Mouse (Mus musculus) heart, embryonic 13.5 days (tissue): Measurements from ENCODE around the gene Ccnt1. TPM values are rescaled to one million over a fixed set of nuclear protein-coding genes. Genes with fewer than 3 reads are reported as not detected.

Experiments used
- ATAC-seq: fragments of 200-750 bp; cut with Nextera tagmentation; 2 replicates; pipeline ENCODE4 v1.8.0; 2017; ENCODE audit warnings: moderate TSS enrichment; ENCODE audit not compliant: insufficient number of reproducible peaks, low FRiP score, low TSS enrichment; ENCODE audit errors: extremely low read depth
- H3K27ac ChIP-seq: fragments of 300-500 bp; sonication (generic); replicated peaks from 2 replicates; pipeline ENCODE4 v1.5.1; 2015; ENCODE audit warnings: moderate library complexity, mild to moderate bottlenecking, inconsistent platforms
- H3K27me3 ChIP-seq: fragments of 300-500 bp; sonication (generic); replicated peaks from 2 replicates; pipeline ENCODE4 v1.6.1; 2015; ENCODE audit warnings: mild to moderate bottlenecking, inconsistent platforms
- H3K36me3 ChIP-seq: fragments of 300-500 bp; sonication (generic); 2 replicates; pipeline ENCODE4 v1.6.1; 2015; ENCODE audit warnings: mild to moderate bottlenecking, inconsistent platforms
- H3K4me1 ChIP-seq: fragments of 300-500 bp; sonication (generic); 2 replicates; pipeline ENCODE4 v1.6.1; 2015; ENCODE audit warnings: inconsistent platforms
- H3K4me2 ChIP-seq: fragments of 300-500 bp; sonication (generic); 2 replicates; pipeline ENCODE4 v1.6.1; 2015; ENCODE audit warnings: inconsistent platforms, mild to moderate bottlenecking, moderate library complexity
- H3K4me3 ChIP-seq: fragments of 300-500 bp; sonication (generic); 2 replicates; pipeline ENCODE4 v1.5.1; 2015; ENCODE audit warnings: moderate library complexity, mild to moderate bottlenecking, inconsistent platforms
- H3K9ac ChIP-seq: fragments of 300-500 bp; sonication (generic); 2 replicates; pipeline ENCODE4 v1.6.1; 2015; ENCODE audit warnings: inconsistent platforms, mild to moderate bottlenecking, moderate library complexity
- H3K9me3 ChIP-seq: fragments of 300-500 bp; sonication (generic); 2 replicates; pipeline ENCODE4 v1.6.1; 2016; ENCODE audit warnings: inconsistent platforms
- WGBS: fragments of 180-500 bp; shearing (Covaris S2); methylation state at CpG from one replicate; pipeline ENCODE4 v1.1.7; 2015; ENCODE audit warnings: mixed read lengths; 5-methylcytosine and 5-hydroxymethylcytosine counted together
- polyA plus RNA-seq: library from polyadenylated mRNA; unstranded; fragments of >200 nt; fragmentation: Nextera tagmentation; extraction: Ambion mirVana; gene quantifications from 2 replicates; pipeline ENCODE4 v1.2.1, GENCODE M21; 2015

Gene Ccnt1
- polyA plus RNA-seq, 1 experiment from 2014 or later = 35.8 TPM

DNA sequence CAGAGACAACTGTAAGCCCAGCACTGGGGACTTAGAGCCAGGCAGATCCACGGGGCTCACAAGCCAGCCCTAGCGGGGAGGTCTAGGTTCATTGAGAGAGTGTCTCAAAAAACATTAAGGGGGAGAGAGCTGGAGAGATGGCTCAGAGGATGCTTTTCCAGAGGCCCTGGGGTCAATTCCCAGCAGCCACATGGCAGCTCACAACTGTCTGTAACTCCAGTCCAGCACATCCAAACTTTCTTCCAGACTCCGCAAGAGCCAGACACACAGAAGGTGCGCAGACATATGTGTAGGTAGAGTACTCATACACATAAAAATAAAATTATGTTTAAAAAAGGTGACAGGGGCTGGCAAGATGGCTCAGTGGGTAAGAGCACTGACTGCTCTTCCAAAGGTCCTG lies 2.6 kb upstream of the Ccnt1 start:
- ATAC-seq = no peak
- H3K4me3 ChIP-seq = no peak overlapping the region
- H3K9me3 ChIP-seq = no peaks in the 10 kb centered on the region
- WGBS = 75% methylated on average over 4 of the region's 4 CpGs
- H3K9ac ChIP-seq = no peak overlapping the region
- no peak overlapping the region for H3K27ac ChIP-seq
- no peaks in the 10 kb centered on the region for H3K36me3 ChIP-seq
- H3K4me2 ChIP-seq = no peak overlapping the region
- H3K27me3 ChIP-seq = no peaks in the 10 kb centered on the region; the same call in 1 of the 2 replicates
- peaks cover 11% of the 10 kb centered on the region for H3K4me1 ChIP-seq

DNA sequence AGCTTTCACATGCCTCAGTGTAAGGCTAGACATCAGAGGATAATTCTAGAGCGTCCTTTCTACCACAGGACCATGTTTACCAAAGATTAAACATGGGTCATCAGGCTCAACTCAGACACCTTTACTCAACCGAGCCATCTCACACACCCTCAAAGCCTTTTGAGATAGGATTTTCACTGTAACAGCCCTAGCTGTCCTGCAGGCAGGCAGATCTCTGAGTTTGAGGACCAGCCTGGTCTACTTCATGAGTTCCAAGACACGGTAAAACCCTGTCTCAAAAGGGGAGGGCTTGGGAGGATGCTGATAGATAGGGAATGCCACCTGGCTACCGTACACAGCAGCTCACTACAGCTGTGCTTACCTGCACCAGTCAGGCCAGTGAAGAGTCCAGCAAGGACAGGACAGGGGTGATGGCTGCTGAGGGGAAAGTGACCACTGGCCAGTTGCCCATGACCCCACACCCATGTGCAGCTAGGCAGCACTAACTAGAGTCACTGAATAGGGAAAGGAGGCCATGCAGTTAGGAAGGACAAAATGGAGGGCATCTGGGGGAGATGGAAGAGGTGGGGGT lies 843 bp downstream of the Ccnt1 start:
- Histone ChIP-seq H3K9ac (no peak overlapping the region), H3K4me2 (no peak overlapping the region), H3K9me3 (no peaks in the 10 kb centered on the region), H3K4me3 (no peak overlapping the region), H3K36me3 (peaks cover 10% of the 10 kb centered on the region), H3K4me1 (peaks cover 29% of the 10 kb centered on the region), H3K27ac (no peak overlapping the region), H3K27me3 (no peaks in the 10 kb centered on the region)
- 69% methylated on average over 4 of the region's 4 CpGs for WGBS
- no peak for ATAC-seq

DNA sequence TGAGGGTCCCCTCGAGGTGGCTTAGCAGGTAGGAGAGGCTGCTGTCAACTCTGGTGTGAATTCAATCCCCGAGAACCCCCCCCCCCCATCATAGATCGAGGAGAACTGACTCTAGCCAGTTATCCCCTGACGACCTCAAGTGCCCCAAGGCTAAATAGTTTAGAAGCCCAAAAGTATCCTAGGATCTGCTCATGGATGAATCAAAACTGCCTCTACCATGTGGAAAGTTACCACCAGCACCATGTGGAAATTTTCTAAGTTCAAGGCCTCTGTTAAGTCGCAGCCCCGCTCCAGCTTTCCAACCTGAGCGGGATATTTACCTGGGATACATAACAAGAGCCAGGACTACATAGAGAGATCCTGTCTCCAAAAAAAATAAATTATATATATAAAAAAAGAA lies 1.5 kb downstream of the Ccnt1 start:
- peak overlapping the region; percentile 96; the same call in 1 of the 2 replicates for H3K27ac ChIP-seq
- H3K4me3 ChIP-seq = peak overlapping the region; percentile 99
- H3K9me3 ChIP-seq = no peaks in the 10 kb centered on the region
- H3K27me3 ChIP-seq = no peaks in the 10 kb centered on the region
- WGBS = 62% methylated on average over 7 of the region's 7 CpGs
- peaks cover 33% of the 10 kb centered on the region for H3K4me1 ChIP-seq
- peak overlapping the region; percentile 94 for H3K9ac ChIP-seq
- peak overlapping the region; percentile 90 for H3K4me2 ChIP-seq
- no peak for ATAC-seq
- peaks cover 14% of the 10 kb centered on the region for H3K36me3 ChIP-seq

DNA sequence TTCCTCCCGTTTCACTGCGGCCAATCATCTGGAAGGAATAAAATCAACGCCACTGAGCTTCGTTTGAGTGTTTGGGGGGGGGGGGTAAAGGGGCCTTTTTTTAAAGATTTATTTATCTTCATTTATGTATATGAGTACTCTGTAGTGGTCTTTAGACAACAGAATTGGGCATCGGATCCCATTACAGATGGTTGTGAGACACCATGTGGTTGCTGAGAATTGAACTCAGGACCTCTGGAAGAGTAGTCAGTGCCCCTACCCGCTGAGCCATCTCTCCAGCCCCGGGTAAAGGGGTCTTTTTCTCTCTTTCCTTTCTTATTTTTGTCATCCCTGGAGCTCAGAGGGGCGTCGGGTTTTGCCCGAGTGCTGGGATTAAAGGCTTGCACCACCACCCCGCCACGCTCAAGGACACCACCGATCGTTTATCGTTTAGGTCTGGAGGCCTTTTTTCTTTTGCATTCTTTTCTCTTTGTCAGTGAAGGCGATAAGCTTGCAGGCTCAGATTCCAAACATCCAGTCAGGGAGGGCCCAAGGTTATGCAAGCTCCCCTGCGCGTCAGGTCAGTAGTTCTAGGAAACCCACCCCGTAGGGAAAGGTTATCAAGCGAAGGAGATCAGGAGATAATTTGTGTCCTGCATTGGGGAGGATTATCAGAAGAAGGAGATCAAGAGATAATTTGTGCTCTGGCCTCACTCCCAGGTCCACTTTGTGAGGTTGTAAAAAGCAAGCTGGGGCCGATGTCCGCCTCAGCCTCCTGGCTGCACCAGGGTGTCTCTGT lies 2.3 kb downstream of the Ccnt1 start:
- Histone ChIP-seq H3K4me1 (peaks cover 33% of the 10 kb centered on the region), H3K4me2 (peak overlapping the region; percentile 90), H3K4me3 (peak overlapping the region; percentile 99), H3K9me3 (no peaks in the 10 kb centered on the region), H3K27me3 (no peaks in the 10 kb centered on the region), H3K27ac (peak overlapping the region; percentile 96), H3K9ac (peak overlapping the region; percentile 94), H3K36me3 (peaks cover 21% of the 10 kb centered on the region)
- WGBS = 6% methylated on average over 22 of the region's 22 CpGs
- no peak for ATAC-seq

DNA sequence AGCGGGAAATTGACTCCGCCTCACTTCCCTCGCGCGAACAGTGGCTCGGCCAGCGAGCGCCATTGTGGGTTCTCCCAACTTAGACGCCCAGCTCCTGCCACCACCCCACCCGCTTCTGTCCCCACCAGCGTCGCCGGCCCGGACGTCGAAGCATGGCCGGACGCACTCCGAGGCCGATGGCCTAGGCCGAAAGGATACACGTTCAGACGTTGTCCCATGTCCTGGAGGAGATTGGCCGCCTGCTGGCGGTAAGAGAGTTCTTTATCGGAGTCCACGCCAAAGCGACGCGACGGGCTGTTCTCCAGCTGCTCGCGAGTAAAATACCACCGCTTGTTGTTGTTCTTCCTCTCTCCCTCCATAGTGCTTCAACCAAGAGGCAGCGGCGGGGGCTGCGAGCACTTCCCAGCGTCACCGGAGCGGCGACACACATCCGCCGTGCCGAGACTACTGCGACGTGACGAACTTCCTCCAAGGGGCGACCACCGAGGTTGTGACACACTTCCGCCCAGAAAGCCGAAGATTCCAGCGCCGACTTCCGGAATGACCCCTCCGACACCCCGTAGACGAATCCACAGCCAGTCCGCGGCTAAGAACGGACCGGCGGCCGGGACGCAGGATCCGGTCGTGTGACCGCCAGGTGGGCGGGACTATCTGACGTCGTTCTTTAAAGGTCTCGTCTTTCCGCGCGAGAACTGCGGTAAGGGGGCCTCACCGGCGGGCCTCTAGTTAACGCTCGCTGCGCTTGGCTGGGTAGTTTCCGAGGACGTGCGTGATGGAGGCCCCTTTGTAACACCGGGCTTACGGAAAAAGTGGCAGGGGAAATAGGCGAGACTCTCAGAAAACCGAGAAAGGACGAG lies 3.2 kb downstream of the Ccnt1 start:
- Histone ChIP-seq H3K9ac (peak overlapping the region; percentile 97), H3K4me2 (peak overlapping the region; percentile 97), H3K4me3 (peak overlapping the region; percentile 99), H3K4me1 (peaks cover 33% of the 10 kb centered on the region), H3K36me3 (peaks cover 30% of the 10 kb centered on the region), H3K27me3 (no peaks in the 10 kb centered on the region), H3K27ac (peak overlapping the region; percentile 98), H3K9me3 (no peaks in the 10 kb centered on the region)
- under 1% methylated on average over 87 of the region's 88 CpGs for WGBS
- ATAC-seq = peak; percentile 89

DNA sequence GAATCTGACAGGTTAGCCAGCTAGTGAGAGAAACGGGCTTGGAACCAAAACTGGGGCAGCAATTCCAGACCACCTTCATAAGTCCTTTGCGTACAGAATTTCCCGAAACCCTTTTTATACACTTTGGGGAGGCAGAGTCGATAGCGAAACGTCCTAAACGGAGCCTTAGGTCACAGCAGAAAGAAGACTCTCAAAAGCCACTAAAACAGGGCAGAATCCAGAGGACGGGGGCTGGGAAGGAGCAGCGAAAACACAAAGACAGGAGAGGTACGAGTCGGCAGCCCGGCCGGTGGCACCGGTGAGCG lies 3.8 kb downstream of the Ccnt1 start:
- Histone ChIP-seq H3K4me3 (peak overlapping the region; percentile 99), H3K4me1 (peaks cover 34% of the 10 kb centered on the region), H3K27ac (peak overlapping the region; percentile 98), H3K36me3 (peaks cover 33% of the 10 kb centered on the region), H3K9ac (peak overlapping the region; percentile 97), H3K9me3 (no peaks in the 10 kb centered on the region), H3K4me2 (peak overlapping the region; percentile 97), H3K27me3 (no peaks in the 10 kb centered on the region)
- WGBS = 0% methylated on average over 15 of the region's 15 CpGs
- no peak for ATAC-seq

DNA sequence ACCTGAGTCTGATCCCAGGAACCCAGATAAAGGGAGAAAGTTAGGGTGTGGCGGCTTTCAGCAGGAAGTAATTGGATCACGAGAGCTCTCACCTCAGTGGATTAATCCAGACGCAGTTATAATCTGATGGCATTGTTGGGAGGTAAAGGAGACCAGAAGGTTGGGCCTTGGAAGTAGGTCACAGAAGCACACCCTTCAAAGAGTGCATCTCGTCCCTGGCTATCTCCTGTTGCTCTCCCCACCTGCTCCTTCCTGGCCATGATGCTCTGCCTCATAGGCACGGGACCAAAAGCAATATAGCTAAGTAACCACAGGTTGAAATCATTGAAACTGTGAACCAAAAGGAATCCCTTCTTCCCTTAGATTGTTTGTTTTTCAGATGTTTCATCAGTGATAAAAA lies 13.5 kb downstream of the Ccnt1 start:
- no peak overlapping the region for H3K9ac ChIP-seq
- no peaks in the 10 kb centered on the region for H3K9me3 ChIP-seq
- peaks cover 82% of the 10 kb centered on the region for H3K36me3 ChIP-seq
- H3K4me2 ChIP-seq = no peak overlapping the region
- ATAC-seq = no peak
- WGBS = 84% methylated on average over 5 of the region's 5 CpGs
- no peak overlapping the region for H3K4me3 ChIP-seq
- H3K27ac ChIP-seq = no peak overlapping the region
- H3K4me1 ChIP-seq = peaks cover 4% of the 10 kb centered on the region
- H3K27me3 ChIP-seq = no peaks in the 10 kb centered on the region

DNA sequence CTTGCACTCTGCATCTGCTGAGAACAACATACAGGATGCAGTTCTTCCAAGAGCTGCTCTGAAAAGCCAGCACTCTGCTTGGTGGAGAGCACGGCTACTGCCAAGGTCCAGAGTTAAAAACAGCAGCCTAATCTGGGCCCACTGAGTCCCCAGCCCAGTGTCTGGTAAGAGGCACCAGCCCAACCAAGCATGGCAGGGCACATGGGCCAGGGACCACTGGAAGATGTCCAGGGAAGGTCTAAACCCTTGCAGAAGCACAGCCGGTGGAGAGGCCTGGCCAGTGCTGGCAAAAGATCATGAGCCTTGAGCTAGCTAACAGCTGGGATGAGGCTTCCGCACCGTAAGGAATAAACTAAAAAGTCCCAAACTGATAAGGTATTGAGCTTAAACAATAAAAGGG lies 14.8 kb downstream of the Ccnt1 start:
- Histone ChIP-seq H3K36me3 (peaks cover 88% of the 10 kb centered on the region), H3K9me3 (no peaks in the 10 kb centered on the region), H3K9ac (no peak overlapping the region), H3K4me1 (no peaks in the 10 kb centered on the region), H3K27ac (no peak overlapping the region), H3K4me3 (no peak overlapping the region), H3K4me2 (no peak overlapping the region), H3K27me3 (no peaks in the 10 kb centered on the region)
- 79% methylated on average over 4 of the region's 4 CpGs for WGBS
- no peak for ATAC-seq

DNA sequence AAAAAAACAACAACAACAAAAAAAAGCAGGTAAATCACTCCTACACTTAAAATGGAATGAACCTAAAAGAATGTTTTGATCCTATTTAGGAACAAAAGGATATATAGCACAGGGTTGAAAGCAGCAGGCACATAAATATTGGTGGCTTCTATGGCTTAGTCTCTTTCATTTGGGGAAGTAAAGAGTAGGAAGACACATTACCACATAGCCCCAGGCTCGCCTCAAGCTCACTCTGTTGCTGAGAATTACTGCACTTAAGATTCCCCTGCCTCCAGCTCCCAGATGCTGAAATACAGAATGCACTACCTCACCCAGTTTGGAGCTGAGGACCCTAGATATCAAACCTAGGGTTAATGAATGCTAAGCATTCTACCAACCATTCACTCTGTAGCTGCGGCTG lies 18.0 kb downstream of the Ccnt1 start:
- Histone ChIP-seq H3K27me3 (no peaks in the 10 kb centered on the region), H3K4me2 (no peak overlapping the region), H3K9ac (no peak overlapping the region), H3K4me1 (no peaks in the 10 kb centered on the region), H3K27ac (no peak overlapping the region), H3K36me3 (peaks cover 92% of the 10 kb centered on the region), H3K4me3 (no peak overlapping the region), H3K9me3 (no peaks in the 10 kb centered on the region)
- ATAC-seq = no peak
- 92% methylated on average over 2 of the region's 2 CpGs for WGBS

DNA sequence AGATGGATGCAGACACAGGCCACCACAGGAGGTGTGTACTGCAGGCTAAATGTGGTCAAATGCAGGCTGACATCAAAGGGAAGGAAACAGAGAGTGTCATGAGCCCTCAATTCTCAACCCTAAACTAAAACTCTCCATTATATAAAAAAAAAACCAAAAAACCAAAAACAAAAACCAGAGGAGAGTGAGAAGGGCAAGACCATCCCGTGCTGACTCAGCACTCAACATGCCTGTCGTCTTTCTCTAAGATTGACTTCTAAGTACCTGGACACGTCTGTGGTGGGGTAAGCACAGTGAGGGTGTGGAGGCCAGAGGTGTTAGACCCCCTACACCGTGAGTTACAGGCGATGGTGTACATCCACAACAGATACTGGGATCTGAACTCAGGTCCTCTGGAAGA lies 23.9 kb downstream of the Ccnt1 start:
- Histone ChIP-seq H3K36me3 (peaks cover 98% of the 10 kb centered on the region), H3K4me1 (no peaks in the 10 kb centered on the region), H3K27me3 (no peaks in the 10 kb centered on the region), H3K9ac (no peak overlapping the region), H3K4me3 (no peak overlapping the region), H3K9me3 (no peaks in the 10 kb centered on the region), H3K4me2 (no peak overlapping the region), H3K27ac (no peak overlapping the region)
- ATAC-seq = no peak
- WGBS = 89% methylated on average over 5 of the region's 5 CpGs

DNA sequence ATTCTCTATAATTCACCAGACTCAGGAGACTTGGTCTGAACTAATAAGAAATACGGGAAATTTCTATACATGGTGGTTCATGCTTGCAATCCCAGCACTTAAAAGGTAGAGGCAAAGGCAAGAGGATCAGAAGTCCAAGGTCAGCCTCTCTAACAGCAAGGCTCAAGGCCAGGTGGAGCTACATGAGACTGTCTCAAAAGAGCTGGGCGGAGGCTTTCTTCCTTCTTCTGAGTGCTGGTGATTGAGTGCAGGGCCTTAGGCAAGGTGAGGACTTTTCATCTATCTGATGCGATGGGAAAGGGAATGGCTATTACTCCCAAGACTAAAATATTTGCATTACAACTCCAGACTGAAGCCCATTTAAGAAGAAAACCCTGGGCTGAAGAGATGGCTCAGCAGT lies 25.6 kb downstream of the Ccnt1 start:
- Histone ChIP-seq H3K4me1 (no peaks in the 10 kb centered on the region), H3K27me3 (no peaks in the 10 kb centered on the region), H3K4me3 (no peak overlapping the region), H3K27ac (no peak overlapping the region), H3K4me2 (no peak overlapping the region), H3K9ac (no peak overlapping the region), H3K9me3 (no peaks in the 10 kb centered on the region), H3K36me3 (peaks cover 98% of the 10 kb centered on the region)
- ATAC-seq = no peak
- WGBS = 94% methylated on average over 3 of the region's 3 CpGs
